Mouse (Mus musculus): ENCODE results near the gene Nubpl. TPM values are rescaled to one million over a fixed set of nuclear protein-coding genes. Genes with fewer than 3 reads are reported as not detected.

The Nubpl gene
- polyA plus RNA-seq, 1 experiment, result 20.3 TPM

DNA sequence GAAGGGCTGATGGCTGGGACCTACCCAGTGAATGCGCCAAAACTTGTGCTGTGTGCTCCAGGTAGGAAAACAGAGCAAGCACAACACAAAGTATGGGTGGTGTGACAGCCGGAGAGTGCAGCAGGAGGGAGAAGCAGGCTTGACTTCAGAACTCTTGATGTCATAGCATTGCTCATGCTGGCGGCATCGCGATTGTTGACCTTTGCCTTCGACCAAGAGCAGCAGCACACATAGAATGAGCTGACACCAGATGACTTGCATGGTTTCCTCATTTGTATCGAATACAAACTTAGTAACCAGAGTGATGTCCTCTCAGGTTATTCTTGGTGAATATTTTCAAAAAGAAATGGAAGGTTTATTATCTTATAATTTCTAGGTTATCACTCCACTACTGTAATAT is 211.1 kb downstream of the Nubpl start:
- H3K36me3 ChIP-seq (ENCODE audit: control insufficient read depth, insufficient read depth, low read length, poor library complexity, severe bottlenecking), result no peaks in the 10 kb centered on the region
- H3K27ac ChIP-seq (ENCODE audit: insufficient read depth, low read length), result no peak overlapping the region
- H3K4me1 ChIP-seq (ENCODE audit: control insufficient read depth, insufficient read depth, low read length), result no peaks in the 10 kb centered on the region
- TF ChIP-seq POLR2A (IDR thresholded peaks at IDR 0.05; ENCODE audit: insufficient read depth, low read length), result no peak
- no peak for TF ChIP-seq EP300 (IDR thresholded peaks at IDR 0.05; ENCODE audit: insufficient read depth, low read depth, low read length)
- no peak for TF ChIP-seq CTCF (IDR thresholded peaks at IDR 0.05; ENCODE audit: low read depth, low read length)
- no peaks in the 10 kb centered on the region for H3K27me3 ChIP-seq (ENCODE audit: control insufficient read depth, insufficient read depth, low read length, poor library complexity, severe bottlenecking)
- no peak overlapping the region for H3K9ac ChIP-seq (ENCODE audit: low read depth, poor library complexity, severe bottlenecking)
- no peak overlapping the region for H3K4me3 ChIP-seq (ENCODE audit: low read depth, low read length)
- no peaks in the 10 kb centered on the region; the same call in 1 of the 2 replicates for H3K9me3 ChIP-seq (replicated peaks; ENCODE audit: control insufficient read depth, insufficient read depth, low read length, poor library complexity, severe bottlenecking)

DNA sequence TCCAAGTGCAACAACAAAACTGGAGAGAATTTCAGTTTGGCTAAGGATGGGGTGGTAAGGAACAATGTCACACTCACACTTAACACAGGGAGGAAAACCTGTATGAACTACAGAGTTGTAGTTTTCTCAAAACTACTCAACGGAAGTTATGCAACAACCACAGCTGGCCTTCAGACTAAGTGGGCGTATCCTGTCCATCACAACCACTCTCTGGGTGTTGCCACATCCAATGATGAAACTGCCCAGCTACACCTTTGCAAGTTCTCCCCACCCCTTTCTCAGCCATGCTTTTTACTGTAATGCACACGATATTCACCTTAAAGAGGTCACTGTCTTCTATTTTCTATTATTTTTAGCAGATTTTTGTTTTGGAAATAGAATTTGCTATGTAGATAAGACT is 217.3 kb downstream of the Nubpl start:
- H3K4me3 ChIP-seq (ENCODE audit: low read depth, low read length), result no peak overlapping the region
- TF ChIP-seq EP300 (IDR thresholded peaks at IDR 0.05; ENCODE audit: insufficient read depth, low read depth, low read length) (no peak), CTCF (IDR thresholded peaks at IDR 0.05; ENCODE audit: low read depth, low read length) (no peak)
- H3K9me3 ChIP-seq (replicated peaks; ENCODE audit: control insufficient read depth, insufficient read depth, low read length, poor library complexity, severe bottlenecking), result no peaks in the 10 kb centered on the region; the same call in 1 of the 2 replicates
- no peaks in the 10 kb centered on the region for H3K4me1 ChIP-seq (ENCODE audit: control insufficient read depth, insufficient read depth, low read length)
- no peaks in the 10 kb centered on the region for H3K36me3 ChIP-seq (ENCODE audit: control insufficient read depth, insufficient read depth, low read length, poor library complexity, severe bottlenecking)
- H3K9ac ChIP-seq (ENCODE audit: low read depth, poor library complexity, severe bottlenecking), result no peak overlapping the region
- H3K27ac ChIP-seq (ENCODE audit: insufficient read depth, low read length), result no peak overlapping the region
- H3K27me3 ChIP-seq (ENCODE audit: control insufficient read depth, insufficient read depth, low read length, poor library complexity, severe bottlenecking), result no peaks in the 10 kb centered on the region

DNA sequence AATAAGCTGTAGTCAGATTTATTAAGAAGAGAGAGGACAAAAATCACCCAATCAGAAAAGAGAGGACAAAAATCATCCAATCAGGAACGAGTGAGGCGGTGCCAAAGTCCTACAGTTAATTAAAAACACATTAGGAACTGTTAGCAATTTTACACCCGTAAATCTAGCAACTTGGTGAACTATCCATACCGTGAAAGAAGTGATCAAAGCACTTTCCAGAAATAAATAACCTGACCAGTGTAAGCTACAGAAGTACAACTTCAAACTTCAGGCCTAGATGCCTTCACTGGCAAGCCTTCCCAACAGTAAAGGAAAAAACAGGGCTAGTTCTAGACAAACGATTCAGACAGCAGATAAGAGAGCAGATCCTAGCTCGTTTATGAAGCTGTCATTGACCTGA is 220.1 kb downstream of the Nubpl start:
- no peak overlapping the region for H3K9ac ChIP-seq (ENCODE audit: low read depth, poor library complexity, severe bottlenecking)
- no peaks in the 10 kb centered on the region for H3K36me3 ChIP-seq (ENCODE audit: control insufficient read depth, insufficient read depth, low read length, poor library complexity, severe bottlenecking)
- no peaks in the 10 kb centered on the region for H3K9me3 ChIP-seq (replicated peaks; ENCODE audit: control insufficient read depth, insufficient read depth, low read length, poor library complexity, severe bottlenecking)
- H3K27ac ChIP-seq (ENCODE audit: insufficient read depth, low read length), result no peak overlapping the region
- no peaks in the 10 kb centered on the region for H3K27me3 ChIP-seq (ENCODE audit: control insufficient read depth, insufficient read depth, low read length, poor library complexity, severe bottlenecking)
- TF ChIP-seq CTCF (IDR thresholded peaks at IDR 0.05; ENCODE audit: low read depth, low read length) (no peak), POLR2A (IDR thresholded peaks at IDR 0.05; ENCODE audit: insufficient read depth, low read length) (no peak), EP300 (IDR thresholded peaks at IDR 0.05; ENCODE audit: insufficient read depth, low read depth, low read length) (no peak)
- no peaks in the 10 kb centered on the region for H3K4me1 ChIP-seq (ENCODE audit: control insufficient read depth, insufficient read depth, low read length)
- H3K4me3 ChIP-seq (ENCODE audit: low read depth, low read length), result no peak overlapping the region

DNA sequence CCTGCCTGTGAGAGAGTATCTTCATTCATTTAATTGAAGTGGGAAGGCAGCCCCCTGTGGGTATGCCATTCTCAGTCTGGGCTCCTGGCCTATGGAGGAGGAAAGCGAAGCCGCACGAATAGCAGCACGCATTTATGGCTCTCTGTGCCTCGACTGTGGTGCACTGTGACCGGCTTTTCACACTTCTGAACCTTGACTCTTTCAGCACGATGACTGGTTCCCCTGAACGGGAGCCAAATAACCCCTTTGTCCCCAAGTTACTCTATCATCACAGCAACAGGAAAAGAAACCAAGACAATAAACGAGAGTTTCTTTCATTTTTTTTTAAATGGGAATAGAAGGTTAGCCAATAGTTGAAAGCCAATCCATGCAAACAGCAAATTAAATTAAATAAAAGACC is 220.9 kb downstream of the Nubpl start:
- no peaks in the 10 kb centered on the region for H3K27me3 ChIP-seq (ENCODE audit: control insufficient read depth, insufficient read depth, low read length, poor library complexity, severe bottlenecking)
- no peak overlapping the region for H3K27ac ChIP-seq (ENCODE audit: insufficient read depth, low read length)
- no peak overlapping the region for H3K9ac ChIP-seq (ENCODE audit: low read depth, poor library complexity, severe bottlenecking)
- TF ChIP-seq CTCF (IDR thresholded peaks at IDR 0.05; ENCODE audit: low read depth, low read length) (no peak), POLR2A (IDR thresholded peaks at IDR 0.05; ENCODE audit: insufficient read depth, low read length) (no peak)
- H3K36me3 ChIP-seq (ENCODE audit: control insufficient read depth, insufficient read depth, low read length, poor library complexity, severe bottlenecking), result no peaks in the 10 kb centered on the region
- no peak overlapping the region for H3K4me3 ChIP-seq (ENCODE audit: low read depth, low read length)
- H3K4me1 ChIP-seq (ENCODE audit: control insufficient read depth, insufficient read depth, low read length), result no peaks in the 10 kb centered on the region
- no peaks in the 10 kb centered on the region for H3K9me3 ChIP-seq (replicated peaks; ENCODE audit: control insufficient read depth, insufficient read depth, low read length, poor library complexity, severe bottlenecking)

DNA sequence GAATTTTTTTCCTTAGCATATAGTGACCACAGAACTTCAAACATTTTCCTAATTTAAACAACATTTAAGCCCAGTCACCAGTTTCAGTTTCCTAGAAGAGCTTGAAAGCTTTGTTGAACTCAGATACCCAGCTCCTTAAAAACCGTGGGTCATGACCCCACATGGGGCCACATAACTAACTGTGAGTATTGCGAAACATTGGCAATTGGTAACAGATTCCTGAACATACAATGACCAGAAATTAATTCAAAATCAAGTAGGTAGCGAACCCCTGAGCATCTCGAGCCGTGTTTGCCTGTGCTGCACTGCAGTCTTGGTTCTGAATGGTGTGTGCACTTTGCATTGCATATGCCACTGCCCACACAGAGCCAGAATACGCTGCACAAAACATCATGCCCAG is 221.6 kb downstream of the Nubpl start:
- Histone ChIP-seq H3K9me3 (replicated peaks; ENCODE audit: control insufficient read depth, insufficient read depth, low read length, poor library complexity, severe bottlenecking) (no peaks in the 10 kb centered on the region), H3K4me3 (ENCODE audit: low read depth, low read length) (no peak overlapping the region), H3K9ac (ENCODE audit: low read depth, poor library complexity, severe bottlenecking) (no peak overlapping the region), H3K4me1 (ENCODE audit: control insufficient read depth, insufficient read depth, low read length) (no peaks in the 10 kb centered on the region), H3K36me3 (ENCODE audit: control insufficient read depth, insufficient read depth, low read length, poor library complexity, severe bottlenecking) (no peaks in the 10 kb centered on the region), H3K27me3 (ENCODE audit: control insufficient read depth, insufficient read depth, low read length, poor library complexity, severe bottlenecking) (no peaks in the 10 kb centered on the region), H3K27ac (ENCODE audit: insufficient read depth, low read length) (no peak overlapping the region)
- TF ChIP-seq EP300 (IDR thresholded peaks at IDR 0.05; ENCODE audit: insufficient read depth, low read depth, low read length) (no peak), POLR2A (IDR thresholded peaks at IDR 0.05; ENCODE audit: insufficient read depth, low read length) (no peak), CTCF (IDR thresholded peaks at IDR 0.05; ENCODE audit: low read depth, low read length) (no peak)

DNA sequence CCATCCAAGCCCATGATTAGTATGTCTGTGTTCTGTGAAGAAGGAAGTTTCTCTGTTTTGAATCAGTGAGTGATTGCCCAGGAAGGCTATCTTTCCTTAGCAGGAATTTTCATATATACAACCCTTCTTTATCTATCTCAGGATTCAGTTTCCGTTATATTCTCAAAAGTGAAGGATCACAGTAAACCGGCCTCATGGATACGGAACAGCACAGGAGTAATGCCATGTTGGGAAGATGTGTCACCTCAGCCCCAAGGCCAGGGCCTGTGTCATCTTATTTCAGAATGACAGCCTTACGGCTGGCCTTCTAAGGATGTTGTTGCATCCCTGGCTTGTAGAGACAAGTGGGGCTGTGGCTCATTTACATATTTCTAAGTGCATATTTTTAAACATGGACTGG is 231.0 kb downstream of the Nubpl start:
- H3K9me3 ChIP-seq (replicated peaks; ENCODE audit: control insufficient read depth, insufficient read depth, low read length, poor library complexity, severe bottlenecking), result no peaks in the 10 kb centered on the region
- no peaks in the 10 kb centered on the region for H3K4me1 ChIP-seq (ENCODE audit: control insufficient read depth, insufficient read depth, low read length)
- H3K36me3 ChIP-seq (ENCODE audit: control insufficient read depth, insufficient read depth, low read length, poor library complexity, severe bottlenecking), result no peaks in the 10 kb centered on the region
- no peak for TF ChIP-seq CTCF (IDR thresholded peaks at IDR 0.05; ENCODE audit: low read depth, low read length)
- no peak for TF ChIP-seq POLR2A (IDR thresholded peaks at IDR 0.05; ENCODE audit: insufficient read depth, low read length)
- no peak for TF ChIP-seq EP300 (IDR thresholded peaks at IDR 0.05; ENCODE audit: insufficient read depth, low read depth, low read length)
- H3K4me3 ChIP-seq (ENCODE audit: low read depth, low read length), result no peak overlapping the region
- no peak overlapping the region for H3K9ac ChIP-seq (ENCODE audit: low read depth, poor library complexity, severe bottlenecking)
- H3K27me3 ChIP-seq (ENCODE audit: control insufficient read depth, insufficient read depth, low read length, poor library complexity, severe bottlenecking), result no peaks in the 10 kb centered on the region
- no peak overlapping the region for H3K27ac ChIP-seq (ENCODE audit: insufficient read depth, low read length)

Measured in ES-Bruce4 (cell line).